Mouse (Mus musculus): ENCODE data around the gene Wbp1. TPM values are rescaled to one million over a fixed set of nuclear protein-coding genes. Genes with fewer than 3 reads are reported as not detected.
"Not testable (repeated sequence)": the region's sequence is repeated elsewhere in the genome, so short reads cannot be mapped to it uniquely, and the experiment has no call there.

Wbp1 gene
- 119 and 120 TPM in 2 replicates for polyA plus RNA-seq (2015; fragmentation: Nextera tagmentation; extraction: Ambion mirVana)

DNA sequence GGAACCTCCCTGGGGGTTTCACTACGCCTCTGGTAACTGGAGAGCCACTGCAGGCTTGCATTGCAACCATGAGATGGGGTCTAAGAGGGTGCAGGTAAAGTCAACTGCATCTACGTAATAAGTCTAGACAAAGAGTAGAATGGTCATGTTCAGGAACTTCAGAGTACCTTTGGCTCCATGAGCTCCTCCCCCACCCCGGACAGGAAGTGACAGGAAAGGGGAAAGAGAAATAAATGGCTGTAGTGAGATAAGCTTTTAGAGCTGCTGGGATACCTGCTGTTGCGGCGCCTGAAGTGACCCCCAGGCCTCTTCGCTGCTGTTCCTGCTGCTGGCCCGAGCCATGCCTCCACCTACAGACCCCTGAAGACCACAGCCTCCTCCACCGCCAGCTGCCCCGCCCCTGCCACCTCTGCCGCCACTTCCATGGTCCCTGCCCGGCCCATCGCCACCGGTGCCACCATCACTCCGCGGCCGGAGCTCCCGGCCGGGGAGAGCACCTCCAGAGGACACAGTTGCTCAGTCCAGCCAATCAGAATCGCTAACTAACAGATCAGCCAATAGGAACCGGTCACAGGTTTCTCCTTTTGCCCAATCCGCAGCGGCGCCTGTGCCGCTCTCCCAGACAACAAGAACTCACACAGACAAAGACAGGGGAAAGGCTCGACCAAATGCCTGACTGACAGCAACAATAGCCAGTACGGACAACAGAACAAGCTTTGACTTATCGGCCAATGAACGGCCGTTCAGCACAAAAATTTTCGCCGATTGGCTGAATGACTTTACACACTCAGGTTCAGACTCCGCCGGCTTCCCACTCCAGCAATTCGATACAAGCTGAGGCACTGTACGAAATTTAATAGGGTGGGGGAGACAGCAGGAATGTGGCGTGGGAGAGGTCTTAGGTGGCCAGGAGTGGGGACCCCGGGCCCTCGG is at the start of gene Wbp1:
Gene Wbp1, minus strand, starts transcription at position 630 of the 933 bp plus-strand sequence.
- H3K27ac ChIP-seq, result peak within 1 kb of the TSS; percentile 98
- peaks cover 52% of the 10 kb centered on the region for H3K4me1 ChIP-seq
- WGBS, result under 1% methylated on average over 38 of the region's 38 CpGs

DNA sequence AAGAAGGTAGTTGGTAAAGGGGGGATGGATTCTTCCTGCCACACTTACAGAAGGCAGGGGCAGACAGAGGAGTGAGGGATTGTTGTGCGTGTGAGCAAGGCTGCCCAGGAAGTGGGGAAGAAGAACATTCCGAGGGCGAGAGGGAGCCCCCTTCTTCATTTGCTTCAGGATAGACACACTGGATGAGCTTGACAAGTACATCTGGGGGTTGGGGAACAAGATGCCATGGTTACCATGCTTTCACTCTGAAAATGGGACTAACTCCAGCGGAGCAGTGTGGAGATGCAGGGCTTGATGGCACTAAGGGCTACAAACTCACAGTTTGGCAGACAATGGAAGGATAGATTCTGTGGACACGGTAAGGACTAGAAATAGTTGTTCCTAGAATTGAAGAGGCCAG is 49.7 kb upstream of the Wbp1 start:
- H3K9me3 ChIP-seq, result no peaks in the 10 kb centered on the region
- H3K27me3 ChIP-seq, result no peaks in the 10 kb centered on the region
- peaks cover 17% of the 10 kb centered on the region for H3K4me1 ChIP-seq
- H3K4me3 ChIP-seq, result no peak overlapping the region
- H3K9ac ChIP-seq, result no peak overlapping the region
- no peak overlapping the region for H3K27ac ChIP-seq
- no peak for ATAC-seq (ENCODE audit: borderline replicate concordance, extremely low read depth, low FRiP score, low TSS enrichment)
- WGBS, result 71% methylated on average over 5 of the region's 5 CpGs
- H3K36me3 ChIP-seq, result no peaks in the 10 kb centered on the region; the same call in 1 of the 2 replicates
- H3K4me2 ChIP-seq, result no peak overlapping the region

More for the DNA sequence above, at the start of gene Wbp1:
- Histone ChIP-seq H3K9me3 (no peaks in the 10 kb centered on the region), H3K9ac (peak within 1 kb of the TSS; percentile 85), H3K4me3 (peak within 1 kb of the TSS; percentile 73), H3K36me3 (peaks cover 26% of the 10 kb centered on the region), H3K4me2 (peak within 1 kb of the TSS; percentile 97), H3K27me3 (no peaks in the 10 kb centered on the region)
- ATAC-seq (ENCODE audit: borderline replicate concordance, extremely low read depth, low FRiP score, low TSS enrichment), result peak; percentile 95

DNA sequence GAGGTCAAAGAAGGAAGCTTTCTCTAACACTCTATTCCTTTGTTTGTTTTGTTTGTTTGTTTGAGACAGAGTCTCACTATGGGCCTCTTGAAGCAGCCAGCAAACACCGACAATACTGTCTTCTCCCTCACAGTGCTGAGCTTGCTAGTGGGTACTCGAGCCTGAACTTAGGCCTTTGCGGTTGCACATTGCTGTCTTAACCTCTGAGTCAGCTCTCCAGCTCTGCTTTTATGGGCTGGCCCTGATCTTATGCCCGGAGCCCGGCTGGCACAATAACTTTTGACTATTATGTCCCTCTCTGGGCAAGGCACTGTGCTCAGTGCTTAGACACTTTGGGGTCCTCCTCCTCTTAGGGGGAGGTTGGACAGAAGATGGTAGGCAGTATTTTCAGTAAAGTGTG is 48.5 kb upstream of the Wbp1 start:
- Histone ChIP-seq H3K4me3 (no peak overlapping the region), H3K4me1 (peaks cover 22% of the 10 kb centered on the region), H3K9ac (no peak overlapping the region), H3K9me3 (no peaks in the 10 kb centered on the region), H3K27ac (no peak overlapping the region), H3K27me3 (no peaks in the 10 kb centered on the region), H3K36me3 (no peaks in the 10 kb centered on the region; the same call in 1 of the 2 replicates), H3K4me2 (no peak overlapping the region)
- 59% methylated on average over 5 of the region's 5 CpGs for WGBS
- no peak for ATAC-seq (ENCODE audit: borderline replicate concordance, extremely low read depth, low FRiP score, low TSS enrichment)

- no peaks in the 10 kb centered on the region for H3K36me3 ChIP-seq
- under 1% methylated on average over 12 of the region's 12 CpGs for WGBS
- peak overlapping the region; percentile 79; the same call in 1 of the 2 replicates for H3K27ac ChIP-seq
- peaks cover 40% of the 10 kb centered on the region for H3K4me1 ChIP-seq
- peak overlapping the region; percentile 69 for H3K4me2 ChIP-seq
- H3K27me3 ChIP-seq, result peaks cover 21% of the 10 kb centered on the region
- peak overlapping the region; percentile 96 for H3K9ac ChIP-seq
- H3K4me3 ChIP-seq, result peak overlapping the region; percentile 93
- ATAC-seq (ENCODE audit: borderline replicate concordance, extremely low read depth, low FRiP score, low TSS enrichment), result no peak
- H3K9me3 ChIP-seq, result no peaks in the 10 kb centered on the region
These were observed 44.9 kb upstream of the Wbp1 start for GRCm38 (mm10) chr6:83166243-83166630.

DNA sequence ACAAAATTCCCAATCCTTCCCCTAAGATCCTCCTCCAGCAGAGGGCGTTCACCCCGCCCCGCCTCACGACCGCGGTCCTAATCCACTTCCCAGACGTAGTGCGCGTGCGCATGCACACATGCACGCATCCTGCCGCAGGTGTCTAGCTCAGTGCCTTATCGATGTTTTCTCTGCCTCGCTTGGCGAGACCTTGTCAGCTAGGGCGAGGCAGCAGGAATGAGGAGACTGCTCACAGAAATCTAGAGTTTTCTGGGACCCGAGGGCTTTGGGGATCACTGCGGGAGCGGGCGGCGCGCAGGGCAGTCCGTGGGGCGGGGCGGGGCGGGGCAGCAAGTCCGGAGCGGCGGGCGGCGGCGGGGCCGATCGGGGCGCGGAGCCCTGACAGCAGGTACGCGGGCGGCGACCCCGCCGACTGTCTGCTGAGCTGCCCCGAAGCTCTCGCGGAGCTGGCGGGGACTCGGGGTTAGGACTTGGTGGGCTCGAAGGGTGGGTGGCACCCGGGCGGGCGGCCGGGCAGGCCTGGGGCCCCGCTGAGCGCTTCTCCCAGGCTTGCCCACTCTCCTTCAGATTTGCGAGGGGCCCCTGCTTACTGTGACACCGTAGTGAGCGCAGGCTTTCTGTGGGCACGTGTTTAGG is 44.4 kb upstream of the Wbp1 start, which contains the start of gene Dctn1:
Gene Dctn1, plus strand, starts transcription at position 314 of the 636 bp plus-strand sequence.
- under 1% methylated on average over 48 of the region's 58 CpGs for WGBS
- Histone ChIP-seq H3K27ac (peak within 1 kb of the TSS; percentile 79), H3K27me3 (peaks cover 26% of the 10 kb centered on the region), H3K4me1 (peaks cover 43% of the 10 kb centered on the region), H3K36me3 (no peaks in the 10 kb centered on the region), H3K4me2 (peak within 1 kb of the TSS; percentile 69), H3K4me3 (peak within 1 kb of the TSS; percentile 93), H3K9ac (peak within 1 kb of the TSS; percentile 96), H3K9me3 (no peaks in the 10 kb centered on the region)
- peak; percentile 86 for ATAC-seq (ENCODE audit: borderline replicate concordance, extremely low read depth, low FRiP score, low TSS enrichment)

DNA sequence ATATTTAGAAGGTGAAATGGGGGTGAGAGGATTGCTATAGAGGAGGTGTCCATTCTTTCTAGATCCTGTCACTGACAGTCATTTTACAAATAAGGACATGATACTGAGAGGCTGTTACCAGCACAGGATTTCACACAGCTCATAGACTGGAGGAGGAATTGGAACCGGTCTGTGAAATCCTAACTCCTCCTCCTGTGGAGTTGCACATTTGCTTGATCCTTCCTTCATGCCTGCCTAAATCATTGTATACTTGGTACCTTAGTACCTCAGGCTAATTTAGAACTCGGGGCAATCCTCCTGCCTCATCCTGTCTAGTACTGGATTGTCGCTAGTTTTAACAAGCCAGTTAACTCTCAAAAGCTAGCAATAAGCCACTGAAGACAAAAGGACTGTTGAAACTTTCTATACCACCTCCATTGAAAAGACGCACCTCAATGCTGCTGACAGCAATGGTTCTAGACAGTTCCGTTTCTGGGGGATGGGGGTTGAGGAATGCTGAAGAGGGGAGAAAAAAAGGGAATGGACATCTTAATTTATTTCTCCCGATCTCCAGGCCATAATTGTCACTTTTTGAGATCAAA is 43.8 kb upstream of the Wbp1 start:
- ATAC-seq (ENCODE audit: borderline replicate concordance, extremely low read depth, low FRiP score, low TSS enrichment), result no peak
- Histone ChIP-seq H3K9me3 (no peaks in the 10 kb centered on the region), H3K4me1 (peaks cover 40% of the 10 kb centered on the region), H3K4me2 (peak overlapping the region; percentile 69), H3K27ac (peak overlapping the region; percentile 54), H3K9ac (peak overlapping the region; percentile 96), H3K27me3 (peaks cover 32% of the 10 kb centered on the region), H3K4me3 (peak overlapping the region; percentile 93), H3K36me3 (no peaks in the 10 kb centered on the region)
- WGBS, result 3% methylated on average over 6 of the region's 6 CpGs

GRCm38 (mm10) chr6:83162701-83163100 is 41.3 kb upstream of the Wbp1 start:
- WGBS, result 0% methylated on average over 8 of the region's 8 CpGs
- no peaks in the 10 kb centered on the region for H3K9me3 ChIP-seq
- peak overlapping the region; percentile 43 for H3K4me3 ChIP-seq
- H3K9ac ChIP-seq, result peak overlapping the region; percentile 37; the same call in 1 of the 2 replicates
- no peak for ATAC-seq (ENCODE audit: borderline replicate concordance, extremely low read depth, low FRiP score, low TSS enrichment)
- no peaks in the 10 kb centered on the region for H3K36me3 ChIP-seq
- peaks cover 35% of the 10 kb centered on the region for H3K27me3 ChIP-seq
- H3K4me2 ChIP-seq, result peak overlapping the region; percentile 85
- H3K27ac ChIP-seq, result no peak overlapping the region
- H3K4me1 ChIP-seq, result peaks cover 39% of the 10 kb centered on the region

GRCm38 (mm10) chr6:83161921-83162641 is 40.7 kb upstream of the Wbp1 start:
- H3K4me3 ChIP-seq, result peak overlapping the region; percentile 43
- 1% methylated on average over 49 of the region's 49 CpGs for WGBS
- peak overlapping the region; percentile 85 for H3K4me2 ChIP-seq
- H3K4me1 ChIP-seq, result peaks cover 34% of the 10 kb centered on the region
- H3K9ac ChIP-seq, result peak overlapping the region; percentile 37
- H3K36me3 ChIP-seq, result no peaks in the 10 kb centered on the region
- H3K27me3 ChIP-seq, result peaks cover 35% of the 10 kb centered on the region
- no peak overlapping the region for H3K27ac ChIP-seq
- no peaks in the 10 kb centered on the region for H3K9me3 ChIP-seq
- no peak for ATAC-seq (ENCODE audit: borderline replicate concordance, extremely low read depth, low FRiP score, low TSS enrichment)

- Histone ChIP-seq H3K27me3 (peaks cover 35% of the 10 kb centered on the region), H3K9ac (peak overlapping the region; percentile 37), H3K9me3 (no peaks in the 10 kb centered on the region), H3K27ac (no peak overlapping the region), H3K36me3 (no peaks in the 10 kb centered on the region), H3K4me1 (peaks cover 27% of the 10 kb centered on the region), H3K4me2 (peak overlapping the region; percentile 85), H3K4me3 (peak overlapping the region; percentile 43)
- WGBS, result 8% methylated on average over 19 of the region's 19 CpGs
- no peak for ATAC-seq (ENCODE audit: borderline replicate concordance, extremely low read depth, low FRiP score, low TSS enrichment)
These were observed 40.1 kb upstream of the Wbp1 start for GRCm38 (mm10) chr6:83161442-83161841.

DNA sequence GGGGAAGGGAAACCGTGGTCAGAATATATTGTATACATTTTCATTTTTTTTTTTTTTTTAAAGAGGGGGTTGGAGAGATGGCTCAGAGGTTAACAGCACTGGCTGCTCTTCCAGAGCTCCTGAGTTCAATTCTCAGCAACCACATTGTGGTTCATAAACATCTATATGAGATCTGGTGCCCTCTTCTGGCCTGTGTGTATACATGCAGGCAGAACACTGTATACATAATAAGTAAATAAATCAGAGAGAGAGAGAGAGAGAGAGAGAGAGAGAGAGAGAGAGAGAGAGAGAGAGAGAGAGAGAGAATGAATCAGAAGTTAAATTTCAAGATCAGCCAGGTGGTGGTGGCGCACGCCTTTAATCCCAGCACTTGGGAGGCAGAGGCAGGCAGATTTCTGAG is 38.1 kb upstream of the Wbp1 start:
- not testable (repeated sequence) for H3K4me2 ChIP-seq; H3K9ac ChIP-seq; ATAC-seq (ENCODE audit: borderline replicate concordance, extremely low read depth, low FRiP score, low TSS enrichment); H3K9me3 ChIP-seq; H3K27ac ChIP-seq; H3K4me3 ChIP-seq; H3K36me3 ChIP-seq
- 35% methylated on average over 3 of the region's 3 CpGs for WGBS
- H3K4me1 ChIP-seq, result peaks cover 29% of the 10 kb centered on the region
- peaks cover 35% of the 10 kb centered on the region for H3K27me3 ChIP-seq

DNA sequence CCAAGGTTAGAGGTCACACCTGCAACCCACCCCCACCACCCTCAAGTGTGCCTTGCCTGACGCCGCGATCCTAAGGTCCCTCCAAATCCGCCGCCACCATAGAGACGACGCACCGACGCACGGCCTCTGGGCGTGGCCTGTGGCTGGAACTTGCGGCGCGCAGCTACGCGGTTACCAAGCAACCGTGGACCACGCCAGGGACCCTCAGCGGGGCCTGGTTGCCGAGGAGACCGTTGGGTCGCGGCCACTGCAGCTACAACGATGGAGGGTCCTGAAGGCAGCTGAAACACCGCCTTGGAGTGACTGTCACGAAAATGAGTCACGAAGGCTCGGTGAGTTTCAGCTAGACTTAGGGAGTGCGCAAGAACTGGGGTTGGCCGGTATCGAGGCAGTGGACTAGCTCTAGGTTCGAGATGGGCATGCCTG is 34.9 kb upstream of the Wbp1 start, which contains the start of the genes Wdr54 and 1700003E16Rik:
Gene Wdr54, minus strand, starts transcription at position 139 of the 426 bp plus-strand sequence.
Gene 1700003E16Rik, plus strand, starts transcription at position 146 of the 426 bp plus-strand sequence.
- Histone ChIP-seq H3K9ac (peak within 1 kb of the TSS; percentile 39), H3K36me3 (peaks cover 9% of the 10 kb centered on the region; the same call in 1 of the 2 replicates), H3K4me1 (peaks cover 11% of the 10 kb centered on the region), H3K27me3 (peaks cover 14% of the 10 kb centered on the region), H3K4me2 (peak within 1 kb of the TSS; percentile 79), H3K9me3 (no peaks in the 10 kb centered on the region), H3K4me3 (peak within 1 kb of the TSS; percentile 53), H3K27ac (no peak within 1 kb of the TSS)
- ATAC-seq (ENCODE audit: borderline replicate concordance, extremely low read depth, low FRiP score, low TSS enrichment), result peak; percentile 65; the same call in 1 of the 2 replicates
- 1% methylated on average over 32 of the region's 32 CpGs for WGBS
